Mouse (Mus musculus) stomach, embryonic 15.5 days (tissue): ENCODE data around the gene Bank1. TPM values are rescaled to one million over a fixed set of nuclear protein-coding genes. Genes with fewer than 3 reads are reported as not detected.

Experiments used
- ATAC-seq: fragments of 200-750 bp; cut with Nextera tagmentation; 2 replicates; pipeline ENCODE4 v1.8.0; 2017; ENCODE audit warnings: low read depth, moderate number of reproducible peaks, moderate TSS enrichment; ENCODE audit not compliant: insufficient read depth, low FRiP score
- H3K27ac ChIP-seq: fragments of 300-500 bp; sonication (generic); 2 replicates; pipeline ENCODE4 v1.5.1; 2015; ENCODE audit warnings: mild to moderate bottlenecking, inconsistent platforms
- H3K27me3 ChIP-seq: fragments of 300-500 bp; sonication (generic); replicated peaks from 2 replicates; pipeline ENCODE4 v1.6.1; 2015; ENCODE audit warnings: inconsistent platforms
- H3K36me3 ChIP-seq: fragments of 300-500 bp; sonication (generic); 2 replicates; pipeline ENCODE4 v1.6.1; 2015; ENCODE audit warnings: inconsistent platforms
- H3K4me1 ChIP-seq: fragments of 300-500 bp; sonication (generic); 2 replicates; pipeline ENCODE4 v1.6.1; 2015; ENCODE audit warnings: inconsistent platforms
- H3K4me2 ChIP-seq: fragments of 300-500 bp; sonication (generic); 2 replicates; pipeline ENCODE4 v1.6.1; 2015; ENCODE audit warnings: mild to moderate bottlenecking, inconsistent platforms
- H3K4me3 ChIP-seq: fragments of 300-500 bp; sonication (generic); replicated peaks from 2 replicates; pipeline ENCODE4 v1.5.1; 2015; ENCODE audit warnings: inconsistent platforms
- H3K9ac ChIP-seq: fragments of 300-500 bp; sonication (generic); 2 replicates; pipeline ENCODE4 v1.6.1; 2015; ENCODE audit warnings: inconsistent platforms
- H3K9me3 ChIP-seq: fragments of 300-500 bp; sonication (generic); 2 replicates; pipeline ENCODE4 v1.6.1; 2016; ENCODE audit warnings: inconsistent platforms
- WGBS: fragments of 180-500 bp; shearing (Covaris S2); methylation state at CpG from one replicate; pipeline ENCODE4 v1.1.7; 2015; 5-methylcytosine and 5-hydroxymethylcytosine counted together
- polyA plus RNA-seq: library from polyadenylated mRNA; unstranded; fragments of >200 nt; fragmentation: Nextera tagmentation; extraction: Ambion mirVana; gene quantifications from 2 replicates; pipeline ENCODE4 v1.2.1, GENCODE M21; 2015

Gene Bank1
- polyA plus RNA-seq, 1 experiment from 2014 or later, result 1.7 TPM

DNA sequence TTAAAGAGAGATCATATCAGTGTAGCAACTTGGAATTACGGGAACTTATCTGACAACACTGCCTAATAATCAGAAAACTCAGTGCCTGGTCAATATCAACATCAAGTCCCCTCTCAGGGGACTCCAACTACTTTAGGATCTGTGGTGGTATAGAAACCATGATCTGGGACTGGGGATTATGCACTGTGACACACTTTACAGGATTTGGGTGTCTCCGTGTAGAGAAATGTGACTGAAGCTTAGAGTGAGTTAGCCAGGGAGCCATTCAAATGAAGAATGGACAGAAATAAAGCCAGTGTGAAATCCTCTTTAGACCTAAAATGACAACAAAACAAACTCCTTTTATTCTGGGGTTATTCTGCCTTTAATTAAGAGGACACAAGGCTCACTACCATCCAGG, 167.8 kb downstream of the Bank1 start:
- Histone ChIP-seq H3K9ac (no peak overlapping the region), H3K36me3 (no peaks in the 10 kb centered on the region), H3K27ac (no peak overlapping the region), H3K9me3 (no peaks in the 10 kb centered on the region), H3K4me1 (no peaks in the 10 kb centered on the region), H3K4me2 (no peak overlapping the region), H3K4me3 (no peak overlapping the region), H3K27me3 (no peaks in the 10 kb centered on the region)
- ATAC-seq, result no peak
- 73% methylated on average over 2 of the region's 2 CpGs for WGBS

- Histone ChIP-seq H3K27me3 (no peaks in the 10 kb centered on the region), H3K9me3 (no peaks in the 10 kb centered on the region), H3K9ac (no peak overlapping the region), H3K4me2 (no peak overlapping the region), H3K4me1 (no peaks in the 10 kb centered on the region), H3K36me3 (no peaks in the 10 kb centered on the region), H3K27ac (no peak overlapping the region), H3K4me3 (no peak overlapping the region)
- WGBS, result 56% methylated on average over 1 of the region's 1 CpGs
- ATAC-seq, result no peak
These were observed 170.3 kb downstream of the Bank1 start for GRCm38 (mm10) chr3:136155555-136155954.

GRCm38 (mm10) chr3:136150886-136151285, 175.0 kb downstream of the Bank1 start:
- H3K36me3 ChIP-seq, result no peaks in the 10 kb centered on the region
- no peak overlapping the region for H3K4me2 ChIP-seq
- no peak overlapping the region for H3K9ac ChIP-seq
- H3K4me3 ChIP-seq, result no peak overlapping the region
- no peak overlapping the region for H3K27ac ChIP-seq
- no peaks in the 10 kb centered on the region for H3K27me3 ChIP-seq
- no peak for ATAC-seq
- H3K9me3 ChIP-seq, result no peaks in the 10 kb centered on the region
- H3K4me1 ChIP-seq, result no peaks in the 10 kb centered on the region
- 73% methylated on average over 3 of the region's 3 CpGs for WGBS

- Histone ChIP-seq H3K9ac (no peak overlapping the region), H3K4me2 (no peak overlapping the region), H3K9me3 (no peaks in the 10 kb centered on the region), H3K4me1 (no peaks in the 10 kb centered on the region), H3K36me3 (no peaks in the 10 kb centered on the region), H3K4me3 (no peak overlapping the region), H3K27ac (no peak overlapping the region), H3K27me3 (no peaks in the 10 kb centered on the region)
- no peak for ATAC-seq
- WGBS, result 81% methylated on average over 2 of the region's 2 CpGs
These were observed 178.7 kb downstream of the Bank1 start for GRCm38 (mm10) chr3:136147166-136147565.

DNA sequence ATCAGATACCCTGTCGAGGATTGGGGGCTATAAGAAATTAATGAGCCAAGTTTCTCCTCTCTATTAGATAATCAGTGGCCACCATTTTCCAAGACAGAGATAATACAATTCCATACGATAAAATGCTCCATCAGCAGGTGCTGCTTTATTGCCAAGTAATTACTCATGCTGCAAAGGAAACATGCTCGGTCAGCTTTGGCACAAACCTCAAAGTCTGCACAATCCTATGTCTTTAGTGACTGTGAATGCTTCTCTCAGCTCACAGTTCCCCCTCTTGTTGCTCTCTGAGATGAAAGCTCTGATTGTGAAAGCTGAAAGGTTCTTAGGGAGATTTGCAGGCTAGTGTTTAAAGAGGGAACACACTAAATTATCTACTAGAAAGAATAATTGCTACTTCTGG, 193.9 kb downstream of the Bank1 start:
- Histone ChIP-seq H3K4me3 (no peak overlapping the region), H3K4me2 (no peak overlapping the region), H3K36me3 (no peaks in the 10 kb centered on the region), H3K9ac (no peak overlapping the region), H3K27ac (no peak overlapping the region), H3K9me3 (no peaks in the 10 kb centered on the region), H3K4me1 (no peaks in the 10 kb centered on the region), H3K27me3 (no peaks in the 10 kb centered on the region)
- no peak for ATAC-seq
- WGBS, result 63% methylated on average over 3 of the region's 3 CpGs

- no peaks in the 10 kb centered on the region for H3K36me3 ChIP-seq
- H3K4me1 ChIP-seq, result no peaks in the 10 kb centered on the region
- H3K9me3 ChIP-seq, result no peaks in the 10 kb centered on the region
- H3K4me2 ChIP-seq, result no peak overlapping the region
- no peaks in the 10 kb centered on the region for H3K27me3 ChIP-seq
- H3K9ac ChIP-seq, result no peak overlapping the region
- 74% methylated on average over 5 of the region's 5 CpGs for WGBS
- no peak for ATAC-seq
- no peak overlapping the region for H3K4me3 ChIP-seq
- no peak overlapping the region for H3K27ac ChIP-seq
These were observed 210.2 kb downstream of the Bank1 start for GRCm38 (mm10) chr3:136115478-136116215.

DNA sequence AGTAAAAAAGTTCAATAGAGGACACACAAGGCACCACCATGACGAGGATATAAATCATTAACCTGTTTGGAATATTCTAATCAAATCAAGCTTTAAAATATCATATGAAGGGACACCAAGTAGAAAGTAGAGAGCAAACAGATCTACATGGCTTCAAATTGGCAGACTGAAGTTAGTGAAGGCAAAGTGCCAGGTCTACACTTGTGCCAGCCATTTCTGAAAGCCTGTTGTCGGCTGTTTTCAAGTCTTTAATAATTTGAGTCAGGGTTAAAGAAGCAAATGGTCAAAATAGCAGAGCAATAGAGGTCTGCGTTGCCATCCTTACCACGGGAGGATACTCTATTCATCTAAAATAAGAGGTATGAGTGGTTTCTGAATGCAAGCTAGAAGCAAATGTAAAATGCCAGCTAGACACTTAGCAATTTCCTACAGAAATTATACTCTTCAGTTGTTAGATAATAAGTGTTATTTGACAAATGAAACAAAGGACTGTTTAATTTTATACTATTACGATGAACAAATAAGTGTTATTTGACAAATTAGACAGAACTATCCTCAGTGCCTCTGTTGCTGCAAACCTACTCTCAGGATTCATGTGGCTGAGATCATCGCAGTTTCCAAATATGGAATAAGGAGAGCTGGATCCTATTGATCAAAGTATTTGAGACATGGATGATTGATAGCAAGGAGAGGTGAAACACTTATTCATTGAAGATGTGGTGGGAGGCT, 216.3 kb downstream of the Bank1 start:
- no peak overlapping the region for H3K9ac ChIP-seq
- H3K9me3 ChIP-seq, result no peaks in the 10 kb centered on the region
- H3K27me3 ChIP-seq, result no peaks in the 10 kb centered on the region
- no peaks in the 10 kb centered on the region for H3K36me3 ChIP-seq
- WGBS, result 83% methylated on average over 6 of the region's 6 CpGs
- H3K27ac ChIP-seq, result no peak overlapping the region
- no peaks in the 10 kb centered on the region for H3K4me1 ChIP-seq
- no peak overlapping the region for H3K4me2 ChIP-seq
- ATAC-seq, result no peak
- H3K4me3 ChIP-seq, result no peak overlapping the region

DNA sequence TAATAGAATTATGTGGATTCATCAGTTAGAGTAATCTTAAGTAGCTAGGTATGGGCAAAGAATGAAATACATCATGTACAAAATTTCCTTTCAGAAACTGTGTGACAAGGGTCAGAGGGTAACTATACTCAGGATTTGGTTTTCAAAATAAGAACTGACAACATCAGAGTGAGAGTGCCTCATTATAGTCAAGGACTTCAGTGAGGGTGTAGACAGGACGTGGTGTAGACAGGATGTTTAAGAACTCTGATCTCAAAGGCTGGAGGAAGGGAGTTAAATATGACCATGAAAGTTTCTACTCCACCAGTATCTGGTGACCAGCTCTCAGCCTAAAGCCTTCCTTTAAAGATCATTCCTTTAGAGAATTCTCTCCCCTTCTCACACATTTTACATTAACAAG, 219.4 kb downstream of the Bank1 start:
- H3K27ac ChIP-seq, result no peak overlapping the region
- H3K27me3 ChIP-seq, result no peaks in the 10 kb centered on the region
- no peaks in the 10 kb centered on the region for H3K4me1 ChIP-seq
- H3K36me3 ChIP-seq, result no peaks in the 10 kb centered on the region
- no peaks in the 10 kb centered on the region for H3K9me3 ChIP-seq
- no peak overlapping the region for H3K4me2 ChIP-seq
- H3K4me3 ChIP-seq, result no peak overlapping the region
- no peak for ATAC-seq
- WGBS, result 43% methylated on average over 1 of the region's 1 CpGs
- H3K9ac ChIP-seq, result no peak overlapping the region

- H3K4me2 ChIP-seq, result no peak overlapping the region
- 69% methylated on average over 2 of the region's 2 CpGs for WGBS
- H3K9ac ChIP-seq, result no peak overlapping the region
- H3K4me3 ChIP-seq, result no peak overlapping the region
- no peak overlapping the region for H3K27ac ChIP-seq
- no peaks in the 10 kb centered on the region for H3K27me3 ChIP-seq
- no peaks in the 10 kb centered on the region for H3K4me1 ChIP-seq
- no peaks in the 10 kb centered on the region for H3K36me3 ChIP-seq
- H3K9me3 ChIP-seq, result no peaks in the 10 kb centered on the region
- no peak for ATAC-seq
These were observed 222.5 kb downstream of the Bank1 start for GRCm38 (mm10) chr3:136103339-136103738.

- H3K4me1 ChIP-seq, result no peaks in the 10 kb centered on the region
- no peak overlapping the region for H3K9ac ChIP-seq
- H3K9me3 ChIP-seq, result no peaks in the 10 kb centered on the region
- no peaks in the 10 kb centered on the region for H3K27me3 ChIP-seq
- no peak for ATAC-seq
- H3K4me2 ChIP-seq, result no peak overlapping the region
- H3K4me3 ChIP-seq, result no peak overlapping the region
- H3K27ac ChIP-seq, result no peak overlapping the region
- WGBS, result 84% methylated on average over 5 of the region's 5 CpGs
- no peaks in the 10 kb centered on the region for H3K36me3 ChIP-seq
These were observed 224.8 kb downstream of the Bank1 start for GRCm38 (mm10) chr3:136100973-136101500.

- Histone ChIP-seq H3K27ac (no peak overlapping the region), H3K9me3 (no peaks in the 10 kb centered on the region), H3K4me3 (no peak overlapping the region), H3K4me2 (no peak overlapping the region), H3K4me1 (no peaks in the 10 kb centered on the region), H3K9ac (no peak overlapping the region), H3K36me3 (no peaks in the 10 kb centered on the region), H3K27me3 (no peaks in the 10 kb centered on the region)
- ATAC-seq, result no peak
- WGBS, result 73% methylated on average over 8 of the region's 8 CpGs
These were observed 225.6 kb downstream of the Bank1 start for GRCm38 (mm10) chr3:136100292-136100691.

DNA sequence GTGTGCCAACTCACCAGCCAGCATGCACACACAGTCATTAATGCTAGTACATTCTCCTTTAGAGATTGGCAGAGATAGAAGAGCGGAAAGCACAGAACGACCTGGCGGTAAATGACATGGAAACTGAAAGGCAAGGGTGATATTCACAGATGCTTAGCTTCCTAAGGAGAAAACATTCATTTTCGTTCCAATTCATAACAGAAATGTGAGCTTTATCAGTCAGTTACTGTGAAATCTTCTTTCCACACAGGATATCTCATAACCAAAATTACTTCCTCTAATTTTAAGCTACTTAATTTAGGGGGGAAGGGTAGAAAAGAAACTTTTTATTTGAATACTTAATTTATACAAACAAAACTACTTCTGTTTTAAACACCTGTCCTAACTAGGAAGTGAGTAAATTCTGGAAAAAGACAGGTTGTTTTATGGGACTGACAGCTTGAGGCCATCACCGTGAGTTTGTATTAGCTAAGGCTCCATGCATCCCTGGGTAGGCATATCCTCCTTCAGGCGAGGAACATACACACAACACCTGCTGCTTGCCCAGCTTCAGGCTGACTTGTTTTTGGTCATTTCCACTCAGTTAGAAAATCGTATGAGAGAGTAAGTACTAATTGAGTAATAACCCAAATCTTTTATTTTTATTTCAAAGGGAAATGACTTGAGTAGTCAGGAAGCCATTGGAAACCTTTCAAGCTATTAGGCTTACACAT, 238.8 kb downstream of the Bank1 start:
- H3K27ac ChIP-seq, result no peak overlapping the region
- H3K27me3 ChIP-seq, result no peaks in the 10 kb centered on the region
- H3K4me1 ChIP-seq, result no peaks in the 10 kb centered on the region
- H3K9me3 ChIP-seq, result no peaks in the 10 kb centered on the region
- no peak overlapping the region for H3K4me3 ChIP-seq
- no peaks in the 10 kb centered on the region for H3K36me3 ChIP-seq
- no peak overlapping the region for H3K9ac ChIP-seq
- ATAC-seq, result no peak
- 77% methylated on average over 7 of the region's 7 CpGs for WGBS
- no peak overlapping the region for H3K4me2 ChIP-seq
